Mouse (Mus musculus): ENCODE measurements around the gene Rpl3l.
A peak's percentile ranks its signal among the peaks of the same experiment; 100 is the strongest.

Rpl3l gene

DNA sequence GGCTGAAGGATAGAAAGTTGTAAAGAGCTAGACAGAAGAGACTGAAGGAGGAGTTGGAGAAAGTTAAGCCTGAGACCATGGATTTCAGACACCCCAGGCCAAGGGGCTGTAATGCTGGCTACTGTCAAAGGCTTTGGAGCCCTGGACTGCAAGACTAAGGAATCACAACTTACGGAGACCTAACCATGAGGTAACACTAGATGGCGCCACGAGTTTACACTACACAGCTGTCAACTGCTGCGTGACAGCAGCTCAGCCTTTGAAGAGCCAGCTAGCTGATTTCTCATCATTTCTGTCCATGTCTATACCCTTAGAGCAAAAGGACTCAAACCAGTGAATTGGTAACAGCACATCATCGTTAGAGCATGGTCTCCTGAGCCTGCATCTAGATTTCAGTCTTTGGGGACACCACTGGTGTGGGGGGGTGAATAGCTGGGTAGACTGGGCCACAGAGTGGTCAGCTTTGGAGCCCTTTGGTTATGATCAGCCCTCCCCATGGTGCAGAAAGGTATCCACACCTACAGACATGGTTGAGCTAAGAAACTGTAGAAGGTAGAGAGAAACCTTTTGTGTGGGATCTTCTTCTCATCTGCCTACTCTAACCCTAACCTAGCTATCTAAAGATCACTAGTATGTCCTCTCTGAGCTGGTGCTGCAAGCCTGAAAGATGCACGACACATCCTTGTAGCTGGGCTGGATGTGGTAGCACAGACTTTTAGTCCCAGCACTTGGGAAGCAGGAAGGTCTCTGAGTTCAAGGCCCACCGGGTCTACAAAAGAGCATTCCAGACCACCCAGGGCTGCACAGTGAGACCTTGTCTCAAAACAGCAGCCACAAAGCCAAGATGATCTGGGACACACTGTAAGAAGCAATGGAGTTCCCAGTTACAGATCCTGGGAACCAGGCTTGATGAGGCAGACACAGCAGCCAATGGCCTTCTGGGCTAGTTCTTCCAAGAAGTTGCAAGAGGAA, 18.2 kb downstream of the Rpl3l start:
- DNase-seq = peak; percentile 89

- DNase-seq = no peak
Measured at GRCm38 (mm10) chr17:24746986-24747385, 19.4 kb downstream of the Rpl3l start.

GRCm38 (mm10) chr17:24751528-24751927, 23.9 kb downstream of the Rpl3l start:
- no peak for DNase-seq

DNA sequence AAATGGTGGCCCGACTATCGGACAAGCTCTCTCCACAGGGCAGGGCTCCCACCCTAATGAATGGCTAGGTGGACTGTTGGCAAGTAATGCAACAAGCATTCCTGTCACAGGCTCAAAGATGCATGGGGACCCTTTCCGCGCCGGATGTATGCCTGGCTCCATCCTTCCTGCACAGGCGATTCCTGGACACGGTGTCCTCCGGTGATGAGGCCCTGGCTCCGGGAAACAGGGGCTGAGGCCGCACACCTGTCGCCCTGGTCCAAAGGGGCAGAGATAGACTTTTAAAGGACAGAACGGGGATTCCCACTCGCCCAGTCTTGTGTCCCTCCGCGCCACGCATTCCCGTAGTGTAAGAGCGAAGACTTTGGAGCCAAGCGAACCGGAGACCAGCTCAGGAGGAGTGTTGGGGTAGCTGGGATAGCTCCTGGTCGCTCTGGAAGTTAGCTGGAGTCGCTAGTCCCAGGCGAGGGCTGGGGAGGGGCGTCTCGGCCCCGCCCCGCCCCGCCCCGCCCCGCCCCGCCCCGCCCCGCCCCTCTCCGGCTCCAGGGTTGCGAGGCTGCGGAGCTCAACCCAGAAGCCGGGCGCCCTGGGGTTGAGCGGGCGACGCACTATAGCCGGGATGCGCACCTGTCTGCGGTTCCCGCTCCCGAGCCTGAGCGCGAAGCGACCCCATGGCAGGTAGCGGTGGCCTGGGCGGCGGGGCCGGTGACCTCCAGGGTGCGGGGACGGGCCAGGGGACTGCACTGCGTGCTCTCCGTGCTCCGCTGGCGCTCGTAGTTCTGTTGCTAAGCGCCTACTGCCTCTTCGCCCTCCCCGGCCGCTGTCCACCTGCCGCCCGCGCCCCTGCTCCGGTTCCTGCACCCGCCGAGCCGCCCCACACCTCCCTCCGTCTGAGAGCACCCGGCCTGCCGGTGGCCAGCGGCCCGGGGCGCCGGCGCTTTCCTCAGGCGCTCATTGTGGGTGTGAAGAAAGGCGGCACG, 25.1 kb downstream of the Rpl3l start, which contains the start of gene Hs3st6:
TSS of gene Hs3st6 (plus strand) at position 574 of the 980 bp plus-strand sequence.
- peak; percentile 46 for DNase-seq

DNA sequence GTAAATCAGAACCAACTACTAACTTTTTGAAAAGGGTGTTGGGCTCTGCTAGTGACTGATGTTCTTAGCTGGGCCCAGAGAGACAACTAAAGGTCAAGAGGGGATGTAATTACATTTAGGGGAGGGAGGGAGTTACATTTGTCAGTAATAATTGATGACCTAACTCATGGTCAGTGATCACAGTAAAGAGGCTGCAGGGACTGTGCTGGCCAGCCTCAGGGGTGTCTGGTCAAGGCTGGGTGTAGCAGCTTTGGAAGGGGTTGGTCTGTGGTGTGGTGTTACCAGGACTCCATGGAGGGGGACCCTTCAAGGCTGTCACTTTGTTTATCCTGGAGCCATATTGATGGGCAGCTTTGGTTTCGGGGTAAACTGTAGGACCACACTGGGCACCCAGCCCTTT, 29.8 kb downstream of the Rpl3l start:
- no peak for DNase-seq

DNA sequence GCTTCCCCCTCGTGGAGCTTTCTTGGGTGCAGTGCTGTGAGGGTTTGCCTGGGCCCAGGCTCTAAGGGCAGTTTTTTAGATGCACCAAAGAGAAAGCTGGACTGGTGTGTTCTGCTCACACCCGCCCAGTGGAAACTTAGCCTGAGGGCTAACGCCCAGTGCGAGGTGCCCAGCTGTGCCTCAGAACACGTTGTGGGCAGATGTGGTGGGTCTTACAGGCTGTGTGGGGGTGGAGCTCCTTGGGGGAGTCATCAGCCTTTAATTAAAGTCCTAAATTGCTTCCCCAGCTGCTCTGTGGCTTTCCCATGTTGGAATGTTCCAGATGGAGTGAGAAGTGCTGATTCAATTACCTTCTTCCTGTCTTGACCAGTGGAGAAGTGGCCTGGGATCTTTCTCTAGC, 33.5 kb downstream of the Rpl3l start:
- no peak for DNase-seq

DNA sequence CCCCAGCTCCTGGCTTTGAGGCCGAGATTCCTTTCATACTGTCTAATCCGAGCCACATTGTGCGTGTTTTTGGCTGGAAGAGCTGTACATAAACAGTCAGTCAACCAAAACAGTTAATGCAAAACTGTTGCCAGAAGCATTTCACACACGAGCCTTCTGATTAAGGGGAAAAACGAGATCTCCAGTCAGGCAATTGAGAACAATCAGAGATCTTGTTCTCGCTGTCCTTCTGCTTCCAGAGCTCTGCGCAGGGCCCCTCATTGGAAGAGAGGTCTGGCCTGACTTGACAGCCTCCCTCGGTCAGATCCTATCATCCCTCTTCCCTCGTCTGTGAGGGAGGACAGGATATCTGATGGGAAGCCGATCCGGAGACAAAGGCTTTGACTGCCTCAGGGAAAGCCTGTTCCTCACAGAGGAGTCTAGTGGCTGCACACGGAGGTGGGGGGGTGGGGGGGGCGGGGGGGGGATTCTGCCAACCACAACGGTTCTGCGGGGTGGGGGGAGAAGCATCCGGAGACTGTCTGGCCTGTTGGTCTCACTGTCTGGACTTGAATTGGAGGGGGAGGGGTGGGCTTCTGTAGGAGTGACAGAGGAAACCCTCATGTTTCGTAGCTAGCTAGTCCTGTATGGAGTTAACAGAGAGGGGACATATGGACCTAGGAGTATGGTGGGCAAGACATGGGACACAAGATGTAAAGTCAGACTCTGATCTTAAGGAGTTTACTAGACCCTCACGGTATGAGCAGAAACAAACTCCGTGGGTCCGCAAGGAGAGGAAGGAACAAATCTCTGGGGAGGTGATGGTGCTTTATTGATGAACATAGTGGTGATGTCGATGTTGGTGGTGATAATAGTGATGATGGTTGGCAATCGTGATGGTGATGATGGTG, 37.6 kb downstream of the Rpl3l start:
- DNase-seq = no peak

DNA sequence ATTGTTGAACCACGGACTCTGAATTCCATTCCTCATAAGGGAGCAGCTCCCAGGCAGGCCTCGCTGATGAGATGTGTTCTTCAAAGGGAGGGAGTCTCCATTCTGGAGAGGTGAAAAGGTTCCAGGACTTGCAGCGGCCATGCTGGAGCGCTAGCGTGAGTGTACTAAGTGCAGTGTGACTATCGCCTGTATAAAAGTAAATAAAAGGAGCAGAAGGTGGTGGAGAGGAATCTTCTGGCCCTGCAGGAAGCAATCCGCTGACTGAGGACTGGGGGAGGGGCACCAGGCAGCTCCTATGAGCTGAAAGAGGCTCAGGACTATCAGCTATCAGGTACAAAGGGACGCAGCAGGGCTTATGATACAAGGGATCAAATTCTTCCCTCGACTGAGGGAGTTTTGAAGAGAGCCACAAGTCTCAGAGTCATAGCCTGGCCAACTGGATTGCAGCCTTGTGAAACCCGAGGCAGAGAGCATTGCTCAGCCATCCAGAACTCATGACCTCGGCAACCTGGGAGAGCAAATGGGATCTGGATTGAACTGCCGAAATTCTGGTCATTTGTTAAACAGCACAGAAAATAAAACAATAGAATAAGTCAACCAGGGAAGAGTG, 38.8 kb downstream of the Rpl3l start:
- DNase-seq = no peak

GRCm38 (mm10) chr17:24769146-24769545, 41.5 kb downstream of the Rpl3l start:
- no peak for DNase-seq

- DNase-seq = no peak
Measured at GRCm38 (mm10) chr17:24773241-24773640, 45.6 kb downstream of the Rpl3l start.

DNA sequence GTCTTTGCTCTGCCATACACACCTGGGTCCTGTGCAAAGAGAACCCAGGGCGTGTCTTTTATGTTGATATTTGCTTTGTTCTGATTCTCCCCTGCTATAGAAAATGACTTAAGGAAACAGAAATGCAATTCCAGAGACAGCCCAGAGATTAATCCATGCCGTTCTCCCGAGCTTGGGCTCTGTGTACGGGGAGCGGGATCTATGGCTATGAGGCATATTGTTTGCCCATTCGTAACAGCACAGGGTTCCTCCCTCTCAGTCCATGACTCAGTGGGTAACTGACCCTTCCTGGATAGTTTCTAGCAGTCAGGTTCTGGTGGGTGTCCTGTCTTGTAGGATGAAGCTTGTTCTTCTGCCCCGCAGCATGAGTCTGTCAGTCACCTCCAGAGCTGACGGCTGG, 47.6 kb downstream of the Rpl3l start:
- no peak for DNase-seq

GRCm38 (mm10) chr17:24777073-24777472, 49.5 kb downstream of the Rpl3l start:
- no peak for DNase-seq

- DNase-seq = no peak
Measured at GRCm38 (mm10) chr17:24780821-24781220, 53.2 kb downstream of the Rpl3l start.

All from thymus, postnatal 4 days (tissue).